Comparison of ENCODE assay signal across 8 mouse cellular contexts in the genomic region with DNA sequence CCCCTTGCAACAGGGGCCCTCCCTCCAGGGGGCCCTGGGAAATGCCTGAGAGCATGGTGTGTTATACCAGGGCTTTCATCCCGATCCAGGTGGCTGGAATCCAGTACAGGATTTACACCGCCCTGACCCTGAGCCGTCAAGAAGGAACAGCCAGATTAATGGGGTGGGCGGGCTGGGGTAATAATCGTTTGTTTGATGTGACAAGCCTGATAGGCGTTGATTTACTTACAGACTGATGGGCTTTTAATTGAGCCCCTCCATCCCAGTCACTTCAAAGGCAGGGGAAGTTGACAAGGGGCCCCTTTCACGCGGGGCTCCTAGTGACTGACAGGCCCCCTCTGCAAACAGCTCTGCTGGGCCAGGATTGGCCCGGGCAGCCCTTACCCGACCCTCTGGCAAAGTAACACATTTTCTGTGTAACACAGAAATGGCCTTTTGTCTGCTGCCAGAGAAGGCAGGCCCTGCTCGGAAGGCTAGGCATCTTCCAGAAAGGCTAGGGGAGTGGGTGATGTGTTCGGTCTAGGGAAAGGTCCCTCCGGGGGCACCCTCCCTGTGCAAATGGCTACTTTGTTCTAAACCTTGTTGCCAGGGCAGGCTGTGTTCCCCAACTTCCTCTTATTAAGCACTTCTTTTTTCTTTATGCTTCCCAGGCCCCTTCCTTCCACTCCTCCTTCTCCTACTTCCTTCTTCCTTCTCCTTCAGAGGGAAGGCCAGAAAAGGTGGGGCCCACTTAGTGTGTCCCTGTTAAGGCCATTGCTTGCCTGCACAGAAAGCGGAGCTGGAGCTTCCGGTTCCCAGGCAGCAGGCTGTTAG. TPM values are rescaled to one million over a fixed set of nuclear protein-coding genes. Genes with fewer than 3 reads are reported as not detected.
DNase-seq lines count a peak whose midpoint lies in the region; ATAC-seq and TF ChIP-seq lines count a peak whose summit lies in the region.

No protein-coding gene starts in this region.

- TF ChIP-seq CTCF in kidney, postnatal 0 days (IDR thresholded peaks at IDR 0.05; ENCODE audit: low read depth), result no peak
- TF ChIP-seq CTCF in kidney, adult 2 months (conservative IDR thresholded peaks at IDR 0.05; ENCODE audit: insufficient read depth, insufficient read length, low read depth, low read length), result no peak

- no peaks in the 10 kb centered on the region for H3K27me3 ChIP-seq in kidney, postnatal 0 days (ENCODE audit: insufficient read depth, low read length)
- no peaks in the 10 kb centered on the region for H3K27me3 ChIP-seq in kidney, adult 2 months (replicated peaks; ENCODE audit: control insufficient read depth, insufficient read depth, low read length)
- H3K27me3 ChIP-seq in forebrain, embryonic 13.5 days, result peaks cover 11% of the 10 kb centered on the region
- no peaks in the 10 kb centered on the region for H3K27me3 ChIP-seq in limb, embryonic 11.5 days (ENCODE audit: control insufficient read depth, insufficient read depth, low read length)
- peaks cover 49% of the 10 kb centered on the region for H3K27me3 ChIP-seq in neural tube, embryonic 15.5 days (replicated peaks)

- WGBS in kidney, postnatal 0 days, result 8% methylated on average over 15 of the region's 15 CpGs
- WGBS in kidney, adult 2 months, result 36% methylated on average over 15 of the region's 15 CpGs
- 2% methylated on average over 15 of the region's 15 CpGs for WGBS in forebrain, embryonic 13.5 days
- 2% methylated on average over 15 of the region's 15 CpGs for WGBS in limb, embryonic 11.5 days
- WGBS in neural tube, embryonic 15.5 days, result 7% methylated on average over 15 of the region's 15 CpGs

- no peak overlapping the region for H3K4me3 ChIP-seq in kidney, postnatal 0 days (replicated peaks; ENCODE audit: low read depth, low read length)
- H3K4me3 ChIP-seq in kidney, adult 2 months (ENCODE audit: insufficient read depth, low read depth, low read length), result no peak overlapping the region
- H3K4me3 ChIP-seq in forebrain, embryonic 13.5 days, result no peak overlapping the region
- H3K4me3 ChIP-seq in limb, embryonic 11.5 days (ENCODE audit: low read depth, low read length), result no peak overlapping the region
- H3K4me3 ChIP-seq in neural tube, embryonic 15.5 days (replicated peaks), result no peak overlapping the region

- no peak for TF ChIP-seq POLR2A in kidney, adult 2 months (IDR thresholded peaks at IDR 0.05; ENCODE audit: low read depth, low read length)

- DNase-seq in kidney, postnatal 0 days (ENCODE audit: low spot score), result peak; percentile 89
- DNase-seq in kidney, adult 2 months, result no peak
- DNase-seq in adrenal gland, postnatal 10 days, result peak; percentile 87
- peak; percentile 92 for DNase-seq in limb, embryonic 11.5 days (ENCODE audit: low spot score)
- DNase-seq in spleen, adult 12 weeks (ENCODE audit: low spot score), result no peak
- no peak for DNase-seq in cerebellum, postnatal 25 days

- peak overlapping the region; percentile 37 for H3K4me2 ChIP-seq in kidney, postnatal 0 days (ENCODE audit: low read length)
- peak overlapping the region; percentile 26 for H3K4me2 ChIP-seq in forebrain, embryonic 13.5 days
- H3K4me2 ChIP-seq in limb, embryonic 11.5 days (ENCODE audit: low read depth, severe bottlenecking), result peak overlapping the region; percentile 26
- peak overlapping the region; percentile 11; the same call in 1 of the 2 replicates for H3K4me2 ChIP-seq in neural tube, embryonic 15.5 days

- H3K9me3 ChIP-seq in kidney, postnatal 0 days (replicated peaks; ENCODE audit: low read length), result no peaks in the 10 kb centered on the region
- H3K9me3 ChIP-seq in forebrain, embryonic 13.5 days (replicated peaks), result no peaks in the 10 kb centered on the region
- H3K9me3 ChIP-seq in limb, embryonic 11.5 days (ENCODE audit: control insufficient read depth, low read length), result no peaks in the 10 kb centered on the region
- no peaks in the 10 kb centered on the region for H3K9me3 ChIP-seq in neural tube, embryonic 15.5 days (replicated peaks)

- peaks cover 8% of the 10 kb centered on the region for H3K4me1 ChIP-seq in kidney, postnatal 0 days (replicated peaks; ENCODE audit: insufficient read depth, low read length)
- no peaks in the 10 kb centered on the region for H3K4me1 ChIP-seq in kidney, adult 2 months (ENCODE audit: control insufficient read depth, insufficient read depth, low read length)
- peaks cover 46% of the 10 kb centered on the region for H3K4me1 ChIP-seq in forebrain, embryonic 13.5 days
- peaks cover 17% of the 10 kb centered on the region for H3K4me1 ChIP-seq in limb, embryonic 11.5 days (ENCODE audit: control insufficient read depth, insufficient read depth, low read length)
- peaks cover 22% of the 10 kb centered on the region for H3K4me1 ChIP-seq in neural tube, embryonic 15.5 days

- H3K27ac ChIP-seq in kidney, postnatal 0 days, result peak overlapping the region; percentile 50; the same call in 1 of the 2 replicates
- H3K27ac ChIP-seq in kidney, adult 2 months (ENCODE audit: insufficient read depth, low read depth, low read length), result no peak overlapping the region
- H3K27ac ChIP-seq in forebrain, embryonic 13.5 days, result peak overlapping the region; percentile 76
- H3K27ac ChIP-seq in limb, embryonic 11.5 days (replicated peaks; ENCODE audit: low read depth, low read length), result peak overlapping the region; percentile 81
- no peak overlapping the region; the same call in 1 of the 2 replicates for H3K27ac ChIP-seq in neural tube, embryonic 15.5 days (replicated peaks)

- ATAC-seq in kidney, postnatal 0 days (replicated peaks; ENCODE audit: low FRiP score, low read depth), result peak; percentile 85
- peak; percentile 98 for ATAC-seq in forebrain, embryonic 13.5 days
- ATAC-seq in limb, embryonic 11.5 days (ENCODE audit: insufficient number of reproducible peaks, low FRiP score, low TSS enrichment, low read depth), result peak; percentile 95
- peak; percentile 83 for ATAC-seq in neural tube, embryonic 15.5 days (ENCODE audit: low FRiP score)

- no peaks in the 10 kb centered on the region for H3K36me3 ChIP-seq in kidney, postnatal 0 days (ENCODE audit: insufficient read depth, low read length)
- no peaks in the 10 kb centered on the region for H3K36me3 ChIP-seq in kidney, adult 2 months (ENCODE audit: control insufficient read depth, insufficient read depth, low read length)
- no peaks in the 10 kb centered on the region for H3K36me3 ChIP-seq in forebrain, embryonic 13.5 days (ENCODE audit: poor library complexity, severe bottlenecking)
- no peaks in the 10 kb centered on the region for H3K36me3 ChIP-seq in limb, embryonic 11.5 days (ENCODE audit: control insufficient read depth, insufficient read depth, low read length)
- no peaks in the 10 kb centered on the region for H3K36me3 ChIP-seq in neural tube, embryonic 15.5 days

- H3K9ac ChIP-seq in kidney, postnatal 0 days (ENCODE audit: low read depth, low read length), result peak overlapping the region; percentile 27; the same call in 1 of the 2 replicates
- peak overlapping the region; percentile 26; the same call in 1 of the 2 replicates for H3K9ac ChIP-seq in forebrain, embryonic 13.5 days
- H3K9ac ChIP-seq in limb, embryonic 11.5 days (ENCODE audit: low read length), result no peak overlapping the region; the same call in 1 of the 2 replicates
- H3K9ac ChIP-seq in neural tube, embryonic 15.5 days (replicated peaks), result no peak overlapping the region

RNA-seq across cellular contexts. Expression of a gene that starts 15.7 kb away (rescaled TPM):
- 10.2 and 11.3 TPM in 2 replicates for polyA plus RNA-seq in kidney, postnatal 0 days (2015; fragmentation: Nextera tagmentation; extraction: Ambion mirVana)
- polyA plus RNA-seq in kidney, adult 2 months (2012; rRNA removed), result 11.9 and 12.7 TPM in 2 replicates
- total RNA-seq in adrenal gland, postnatal 10 days (2021), result 10 to 100 TPM; 73.1 to 94.2 TPM
- polyA plus RNA-seq in forebrain, embryonic 13.5 days (2015; fragmentation: Nextera tagmentation; extraction: Ambion mirVana), result 11.0 and 12.2 TPM in 2 replicates
- polyA plus RNA-seq in limb, embryonic 11.5 days (2014; fragmentation: Nextera tagmentation; extraction: Ambion mirVana), result 23.8 and 26.6 TPM in 2 replicates
- polyA plus RNA-seq in neural tube, embryonic 15.5 days (2015; fragmentation: Nextera tagmentation; extraction: Ambion mirVana), result 12.5 and 15.7 TPM in 2 replicates

Comparison
In these comparisons a context has a peak if more than half of its experiments do, and no peak if none do; other contexts are left out.
1. DNase-seq: peak in kidney, postnatal 0 days (single experiment), adrenal gland, postnatal 10 days (single experiment) and limb, embryonic 11.5 days (single experiment); none in kidney, adult 2 months (single experiment), spleen, adult 12 weeks (single experiment) and cerebellum, postnatal 25 days (0 of 2).
2. H3K27ac ChIP-seq: peak in kidney, postnatal 0 days (single experiment), forebrain, embryonic 13.5 days (single experiment) and limb, embryonic 11.5 days (single experiment); none in kidney, adult 2 months (single experiment) and neural tube, embryonic 15.5 days (single experiment).
3. H3K9ac ChIP-seq: peak in kidney, postnatal 0 days (single experiment) and forebrain, embryonic 13.5 days (single experiment); none in limb, embryonic 11.5 days (single experiment) and neural tube, embryonic 15.5 days (single experiment).
4. Peak in every context shown above with its lines, with median percentiles within 50 percentile points of each other: ATAC-seq and H3K4me2 ChIP-seq.